Mouse (Mus musculus): ENCODE data around the gene Camkmt. TPM values are rescaled to one million over a fixed set of nuclear protein-coding genes. Genes with fewer than 3 reads are reported as not detected.

Camkmt gene
- polyA plus RNA-seq, 1 experiment from 2014 or later, result 10.1 TPM

- no peak overlapping the region for H3K4me3 ChIP-seq (ENCODE audit: low read depth, low read length)
- ATAC-seq (ENCODE audit: low read depth) (no peak), DNase-seq (ENCODE audit: low spot score) (no peak)
- WGBS, result 93% methylated on average over 6 of the region's 6 CpGs
- H3K9ac ChIP-seq (ENCODE audit: low read depth, low read length), result no peak overlapping the region
- H3K27me3 ChIP-seq (replicated peaks; ENCODE audit: control insufficient read depth, insufficient read depth, low read length), result no peaks in the 10 kb centered on the region
- no peaks in the 10 kb centered on the region for H3K9me3 ChIP-seq (ENCODE audit: control insufficient read depth, low read length)
- H3K36me3 ChIP-seq (ENCODE audit: control insufficient read depth, insufficient read depth, low read length), result peaks cover 19% of the 10 kb centered on the region; the same call in 1 of the 2 replicates
- H3K27ac ChIP-seq (replicated peaks; ENCODE audit: low read depth, low read length), result no peak overlapping the region
- H3K4me1 ChIP-seq (ENCODE audit: control insufficient read depth, insufficient read depth, low read length), result no peaks in the 10 kb centered on the region
- H3K4me2 ChIP-seq (ENCODE audit: low read depth, low read length), result no peak overlapping the region
Measured at GRCm38 (mm10) chr17:85059136-85059535, 31.2 kb upstream of the Camkmt start.

- WGBS, result 85% methylated on average over 7 of the region's 7 CpGs
- Histone ChIP-seq H3K4me3 (ENCODE audit: low read depth, low read length) (no peak overlapping the region), H3K27ac (replicated peaks; ENCODE audit: low read depth, low read length) (no peak overlapping the region), H3K9me3 (ENCODE audit: control insufficient read depth, low read length) (no peaks in the 10 kb centered on the region), H3K4me2 (ENCODE audit: low read depth, low read length) (no peak overlapping the region), H3K36me3 (ENCODE audit: control insufficient read depth, insufficient read depth, low read length) (peaks cover 59% of the 10 kb centered on the region), H3K9ac (ENCODE audit: low read depth, low read length) (no peak overlapping the region), H3K27me3 (replicated peaks; ENCODE audit: control insufficient read depth, insufficient read depth, low read length) (no peaks in the 10 kb centered on the region), H3K4me1 (ENCODE audit: control insufficient read depth, insufficient read depth, low read length) (no peaks in the 10 kb centered on the region)
- DNase-seq (ENCODE audit: low spot score), result no peak
- no peak for ATAC-seq (ENCODE audit: low read depth)
Measured at GRCm38 (mm10) chr17:85063560-85063959, 26.8 kb upstream of the Camkmt start.

GRCm38 (mm10) chr17:85067331-85067730, 23.0 kb upstream of the Camkmt start:
- Histone ChIP-seq H3K9ac (ENCODE audit: low read depth, low read length) (no peak overlapping the region), H3K4me1 (ENCODE audit: control insufficient read depth, insufficient read depth, low read length) (no peaks in the 10 kb centered on the region), H3K27ac (replicated peaks; ENCODE audit: low read depth, low read length) (no peak overlapping the region), H3K27me3 (replicated peaks; ENCODE audit: control insufficient read depth, insufficient read depth, low read length) (no peaks in the 10 kb centered on the region), H3K4me3 (ENCODE audit: low read depth, low read length) (no peak overlapping the region), H3K36me3 (ENCODE audit: control insufficient read depth, insufficient read depth, low read length) (peaks cover 92% of the 10 kb centered on the region), H3K4me2 (ENCODE audit: low read depth, low read length) (no peak overlapping the region), H3K9me3 (ENCODE audit: control insufficient read depth, low read length) (no peaks in the 10 kb centered on the region)
- WGBS, result 94% methylated on average over 7 of the region's 7 CpGs
- DNase-seq (ENCODE audit: low spot score) (no peak), ATAC-seq (ENCODE audit: low read depth) (no peak)

DNA sequence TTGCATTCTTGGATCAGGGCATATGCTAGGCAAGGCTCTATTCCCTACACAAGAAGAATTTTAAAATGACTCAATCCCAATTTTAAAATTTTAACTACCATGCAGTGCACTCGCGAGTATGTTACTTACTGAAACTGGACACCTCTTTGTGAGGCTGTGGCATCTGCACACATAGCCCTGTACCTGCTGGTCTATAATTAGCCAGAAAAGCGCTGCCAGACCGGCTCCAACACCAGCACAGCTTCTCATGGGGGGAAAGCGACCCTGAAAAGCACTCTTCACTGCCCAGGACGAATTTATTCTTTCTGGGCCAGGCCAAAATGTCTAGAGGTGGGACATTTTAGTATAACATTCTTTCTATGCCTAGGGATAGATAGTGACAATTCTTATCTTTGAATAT, 19.7 kb upstream of the Camkmt start:
- ATAC-seq (ENCODE audit: low read depth) (0 out of 2 replicates have a peak, but pooled peaks have one; percentile 58), DNase-seq (ENCODE audit: low spot score) (peak; percentile 31)
- Histone ChIP-seq H3K36me3 (ENCODE audit: control insufficient read depth, insufficient read depth, low read length) (peaks cover 68% of the 10 kb centered on the region), H3K27me3 (replicated peaks; ENCODE audit: control insufficient read depth, insufficient read depth, low read length) (no peaks in the 10 kb centered on the region), H3K9ac (ENCODE audit: low read depth, low read length) (no peak overlapping the region), H3K27ac (replicated peaks; ENCODE audit: low read depth, low read length) (no peak overlapping the region), H3K4me1 (ENCODE audit: control insufficient read depth, insufficient read depth, low read length) (no peaks in the 10 kb centered on the region), H3K4me3 (ENCODE audit: low read depth, low read length) (no peak overlapping the region), H3K4me2 (ENCODE audit: low read depth, low read length) (no peak overlapping the region), H3K9me3 (ENCODE audit: control insufficient read depth, low read length) (no peaks in the 10 kb centered on the region)
- WGBS, result 64% methylated on average over 6 of the region's 6 CpGs

- DNase-seq (ENCODE audit: low spot score), result no peak
- WGBS, result 88% methylated on average over 8 of the region's 8 CpGs
- Histone ChIP-seq H3K27me3 (replicated peaks; ENCODE audit: control insufficient read depth, insufficient read depth, low read length) (no peaks in the 10 kb centered on the region), H3K4me3 (ENCODE audit: low read depth, low read length) (no peak overlapping the region), H3K4me2 (ENCODE audit: low read depth, low read length) (no peak overlapping the region), H3K36me3 (ENCODE audit: control insufficient read depth, insufficient read depth, low read length) (peaks cover 68% of the 10 kb centered on the region), H3K9me3 (ENCODE audit: control insufficient read depth, low read length) (no peaks in the 10 kb centered on the region), H3K9ac (ENCODE audit: low read depth, low read length) (no peak overlapping the region), H3K4me1 (ENCODE audit: control insufficient read depth, insufficient read depth, low read length) (no peaks in the 10 kb centered on the region), H3K27ac (replicated peaks; ENCODE audit: low read depth, low read length) (no peak overlapping the region)
- no peak for ATAC-seq (ENCODE audit: low read depth)
Measured at GRCm38 (mm10) chr17:85071088-85071775, 19.1 kb upstream of the Camkmt start.

- H3K27me3 ChIP-seq (replicated peaks; ENCODE audit: control insufficient read depth, insufficient read depth, low read length), result no peaks in the 10 kb centered on the region
- no peaks in the 10 kb centered on the region for H3K9me3 ChIP-seq (ENCODE audit: control insufficient read depth, low read length)
- no peaks in the 10 kb centered on the region for H3K4me1 ChIP-seq (ENCODE audit: control insufficient read depth, insufficient read depth, low read length)
- no peak overlapping the region for H3K27ac ChIP-seq (replicated peaks; ENCODE audit: low read depth, low read length)
- DNase-seq (ENCODE audit: low spot score) (no peak), ATAC-seq (ENCODE audit: low read depth) (no peak)
- 51% methylated on average over 11 of the region's 11 CpGs for WGBS
- H3K4me2 ChIP-seq (ENCODE audit: low read depth, low read length), result no peak overlapping the region
- H3K9ac ChIP-seq (ENCODE audit: low read depth, low read length), result no peak overlapping the region
- H3K36me3 ChIP-seq (ENCODE audit: control insufficient read depth, insufficient read depth, low read length), result peaks cover 70% of the 10 kb centered on the region
- no peak overlapping the region for H3K4me3 ChIP-seq (ENCODE audit: low read depth, low read length)
Measured at GRCm38 (mm10) chr17:85072383-85072782, 18.0 kb upstream of the Camkmt start.

GRCm38 (mm10) chr17:85073214-85073613, 17.1 kb upstream of the Camkmt start:
- Histone ChIP-seq H3K27me3 (replicated peaks; ENCODE audit: control insufficient read depth, insufficient read depth, low read length) (no peaks in the 10 kb centered on the region), H3K9ac (ENCODE audit: low read depth, low read length) (no peak overlapping the region), H3K36me3 (ENCODE audit: control insufficient read depth, insufficient read depth, low read length) (peaks cover 71% of the 10 kb centered on the region), H3K27ac (replicated peaks; ENCODE audit: low read depth, low read length) (no peak overlapping the region), H3K4me3 (ENCODE audit: low read depth, low read length) (no peak overlapping the region), H3K4me1 (ENCODE audit: control insufficient read depth, insufficient read depth, low read length) (no peaks in the 10 kb centered on the region), H3K9me3 (ENCODE audit: control insufficient read depth, low read length) (no peaks in the 10 kb centered on the region), H3K4me2 (ENCODE audit: low read depth, low read length) (no peak overlapping the region)
- no peak for DNase-seq (ENCODE audit: low spot score)
- no peak for ATAC-seq (ENCODE audit: low read depth)
- 67% methylated on average over 7 of the region's 7 CpGs for WGBS

DNA sequence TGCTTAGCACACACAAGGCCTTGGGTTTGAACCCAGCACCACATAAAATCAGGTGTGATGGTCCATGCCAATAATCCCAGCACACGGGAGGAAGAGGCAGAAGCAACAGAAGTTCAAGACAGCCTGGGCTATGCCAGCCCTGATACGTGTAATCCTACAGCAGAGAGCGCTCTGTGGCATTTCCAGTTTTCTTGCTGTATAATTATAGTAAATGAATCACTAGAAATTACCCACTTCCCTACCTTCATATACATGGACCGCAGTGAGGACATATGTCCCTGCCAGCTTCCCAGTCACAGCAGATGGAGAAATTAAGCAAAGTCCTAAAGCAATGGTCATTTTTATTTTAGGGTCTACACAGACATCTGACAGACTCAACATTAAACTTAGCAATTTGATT, 16.3 kb upstream of the Camkmt start:
- Histone ChIP-seq H3K9ac (ENCODE audit: low read depth, low read length) (no peak overlapping the region), H3K27ac (replicated peaks; ENCODE audit: low read depth, low read length) (no peak overlapping the region), H3K27me3 (replicated peaks; ENCODE audit: control insufficient read depth, insufficient read depth, low read length) (no peaks in the 10 kb centered on the region), H3K9me3 (ENCODE audit: control insufficient read depth, low read length) (no peaks in the 10 kb centered on the region), H3K36me3 (ENCODE audit: control insufficient read depth, insufficient read depth, low read length) (peaks cover 71% of the 10 kb centered on the region), H3K4me2 (ENCODE audit: low read depth, low read length) (no peak overlapping the region), H3K4me3 (ENCODE audit: low read depth, low read length) (no peak overlapping the region), H3K4me1 (ENCODE audit: control insufficient read depth, insufficient read depth, low read length) (no peaks in the 10 kb centered on the region)
- WGBS, result 94% methylated on average over 4 of the region's 4 CpGs
- no peak for DNase-seq (ENCODE audit: low spot score)
- ATAC-seq (ENCODE audit: low read depth), result no peak

DNA sequence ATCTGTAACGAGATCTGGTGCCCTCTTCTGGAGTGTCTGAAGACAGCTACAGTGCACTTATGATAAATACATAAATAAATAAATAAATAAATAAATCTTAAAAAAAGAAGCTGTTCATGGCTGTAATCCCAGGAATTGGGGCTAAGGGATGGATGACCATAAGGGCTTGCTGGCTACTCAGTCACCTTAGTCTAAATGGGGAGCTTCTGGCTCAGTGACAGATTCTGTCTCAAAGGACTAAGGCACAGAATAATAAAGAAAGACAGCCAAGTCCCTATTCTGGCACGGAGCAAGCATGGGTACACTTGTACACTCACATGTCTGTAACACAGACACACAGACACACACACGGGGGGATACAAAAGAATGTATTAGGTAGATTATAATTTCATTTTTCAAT, 11.1 kb upstream of the Camkmt start:
- 88% methylated on average over 3 of the region's 3 CpGs for WGBS
- DNase-seq (ENCODE audit: low spot score), result no peak
- Histone ChIP-seq H3K4me2 (ENCODE audit: low read depth, low read length) (no peak overlapping the region), H3K9me3 (ENCODE audit: control insufficient read depth, low read length) (no peaks in the 10 kb centered on the region), H3K4me1 (ENCODE audit: control insufficient read depth, insufficient read depth, low read length) (no peaks in the 10 kb centered on the region), H3K4me3 (ENCODE audit: low read depth, low read length) (no peak overlapping the region), H3K36me3 (ENCODE audit: control insufficient read depth, insufficient read depth, low read length) (peaks cover 56% of the 10 kb centered on the region), H3K27me3 (replicated peaks; ENCODE audit: control insufficient read depth, insufficient read depth, low read length) (no peaks in the 10 kb centered on the region), H3K9ac (ENCODE audit: low read depth, low read length) (no peak overlapping the region), H3K27ac (replicated peaks; ENCODE audit: low read depth, low read length) (no peak overlapping the region)
- no peak for ATAC-seq (ENCODE audit: low read depth)

Measured in embryonic facial prominence, embryonic 14.5 days (tissue).